Mouse (Mus musculus) stomach, embryonic 14.5 days (tissue): ENCODE measurements around the gene Hpd. TPM values are rescaled to one million over a fixed set of nuclear protein-coding genes. Genes with fewer than 3 reads are reported as not detected.
"Not testable (repeated sequence)": the region's sequence is repeated elsewhere in the genome, so short reads cannot be mapped to it uniquely, and the experiment has no call there.

ENCODE experiments used
- ATAC-seq: fragments of 200-750 bp; cut with Nextera tagmentation; 2 replicates; pipeline ENCODE4 v1.8.0; 2017; ENCODE audit warnings: low read depth, moderate TSS enrichment; ENCODE audit not compliant: insufficient number of reproducible peaks, insufficient read depth, low FRiP score
- H3K27ac ChIP-seq: fragments of 300-500 bp; sonication (generic); 2 replicates; pipeline ENCODE4 v1.5.1; 2014; ENCODE audit warnings: mild to moderate bottlenecking, low read length, moderate library complexity, mixed read lengths
- H3K27me3 ChIP-seq: fragments of 300-500 bp; sonication (generic); 2 replicates; pipeline ENCODE4 v1.6.1; 2014; ENCODE audit warnings: low read length, control low read depth, mixed read lengths; ENCODE audit not compliant: control insufficient read depth, insufficient read depth
- H3K36me3 ChIP-seq: fragments of 300-500 bp; sonication (generic); 2 replicates; pipeline ENCODE4 v1.6.1; 2014; ENCODE audit warnings: mild to moderate bottlenecking, control low read depth, low read length, moderate library complexity, mixed read lengths; ENCODE audit not compliant: control insufficient read depth, insufficient read depth
- H3K4me1 ChIP-seq: fragments of 300-500 bp; sonication (generic); 2 replicates; pipeline ENCODE4 v1.6.1; 2014; ENCODE audit warnings: low read length, control low read depth, mixed read lengths; ENCODE audit not compliant: control insufficient read depth, insufficient read depth
- H3K4me2 ChIP-seq: fragments of 300-500 bp; sonication (generic); replicated peaks from 2 replicates; pipeline ENCODE4 v1.6.1; 2014; ENCODE audit warnings: low read depth, low read length, control low read depth
- H3K4me3 ChIP-seq: fragments of 300-500 bp; sonication (generic); 2 replicates; pipeline ENCODE4 v1.5.1; 2014; ENCODE audit warnings: low read depth, low read length, control low read depth
- H3K9ac ChIP-seq: fragments of 300-500 bp; sonication (generic); replicated peaks from 2 replicates; pipeline ENCODE4 v1.6.1; 2014; ENCODE audit warnings: low read depth, mild to moderate bottlenecking, control low read depth, low read length, moderate library complexity, mixed read lengths
- H3K9me3 ChIP-seq: fragments of 300-500 bp; sonication (generic); 2 replicates; pipeline ENCODE4 v1.6.1; 2016; ENCODE audit warnings: low read depth, low read length, control low read depth; ENCODE audit not compliant: control insufficient read depth
- WGBS: fragments of 180-500 bp; shearing (Covaris S2); extraction: QIAGEN DNeasy Blood & Tissue Kit; methylation state at CpG from one replicate; pipeline ENCODE4 v1.1.7; 2014; 5-methylcytosine and 5-hydroxymethylcytosine counted together
- polyA plus RNA-seq: library from polyadenylated mRNA; unstranded; fragments of >200 nt; fragmentation: Nextera tagmentation; extraction: Ambion mirVana; gene quantifications from 2 replicates; pipeline ENCODE4 v1.2.1, GENCODE M21; 2014

The Hpd gene
- polyA plus RNA-seq: 0.36 TPM in 1 of 2 replicates, not detected in the other

- H3K4me1 ChIP-seq: no peaks in the 10 kb centered on the region
- H3K27me3 ChIP-seq: no peaks in the 10 kb centered on the region
- no peak within 1 kb of the TSS for H3K9ac ChIP-seq
- no peaks in the 10 kb centered on the region for H3K36me3 ChIP-seq
- no peak within 1 kb of the TSS for H3K4me2 ChIP-seq
- peaks cover 7% of the 10 kb centered on the region; the same call in 1 of the 2 replicates for H3K9me3 ChIP-seq
- H3K4me3 ChIP-seq: no peak within 1 kb of the TSS
- no peak within 1 kb of the TSS for H3K27ac ChIP-seq
- ATAC-seq: no peak
- WGBS: 71% methylated on average over 10 of the region's 10 CpGs
Observed at GRCm38 (mm10) chr5:123182651-123183050, at the start of gene Hpd. TSS of gene Hpd (minus strand) at chr5:123182727.

- Histone ChIP-seq H3K36me3 (0 out of 2 replicates have a peak, but pooled peaks cover 7% of the 10 kb centered on the region), H3K9me3 (no peaks in the 10 kb centered on the region), H3K9ac (no peak overlapping the region), H3K4me3 (no peak overlapping the region), H3K27ac (no peak overlapping the region), H3K4me1 (peaks cover 15% of the 10 kb centered on the region), H3K27me3 (no peaks in the 10 kb centered on the region), H3K4me2 (no peak overlapping the region)
- 84% methylated on average over 2 of the region's 2 CpGs for WGBS
- no peak for ATAC-seq
Observed at GRCm38 (mm10) chr5:123232180-123232579, 49.7 kb upstream of the Hpd start.

- no peaks in the 10 kb centered on the region for H3K9me3 ChIP-seq
- H3K27ac ChIP-seq: no peak overlapping the region
- peak overlapping the region; percentile 83 for H3K4me2 ChIP-seq
- ATAC-seq: no peak
- H3K36me3 ChIP-seq: no peaks in the 10 kb centered on the region
- H3K4me3 ChIP-seq: no peak overlapping the region; the same call in 1 of the 2 replicates
- 0 out of 2 replicates have a peak overlapping the region, but pooled peaks have one; percentile 14 for H3K9ac ChIP-seq
- 86% methylated on average over 6 of the region's 6 CpGs for WGBS
- H3K27me3 ChIP-seq: no peaks in the 10 kb centered on the region
- H3K4me1 ChIP-seq: peaks cover 8% of the 10 kb centered on the region
Observed at GRCm38 (mm10) chr5:123229296-123229695, 46.8 kb upstream of the Hpd start.

- ATAC-seq: no peak
- no peaks in the 10 kb centered on the region for H3K27me3 ChIP-seq
- H3K4me1 ChIP-seq: peaks cover 8% of the 10 kb centered on the region
- peak overlapping the region; percentile 84 for H3K9ac ChIP-seq
- peak overlapping the region; percentile 82 for H3K4me3 ChIP-seq
- no peaks in the 10 kb centered on the region for H3K36me3 ChIP-seq
- no peaks in the 10 kb centered on the region for H3K9me3 ChIP-seq
- peak overlapping the region; percentile 83 for H3K4me2 ChIP-seq
- WGBS: 7% methylated on average over 15 of the region's 15 CpGs
- H3K27ac ChIP-seq: no peak overlapping the region
Observed at GRCm38 (mm10) chr5:123228524-123228922, 46.0 kb upstream of the Hpd start.

GRCm38 (mm10) chr5:123227762-123228523 is 45.4 kb upstream of the Hpd start:
- Histone ChIP-seq H3K4me2 (peak overlapping the region; percentile 83), H3K4me1 (peaks cover 8% of the 10 kb centered on the region), H3K9ac (peak overlapping the region; percentile 84), H3K4me3 (peak overlapping the region; percentile 82), H3K27me3 (no peaks in the 10 kb centered on the region), H3K27ac (no peak overlapping the region), H3K9me3 (no peaks in the 10 kb centered on the region), H3K36me3 (no peaks in the 10 kb centered on the region)
- peak; percentile 81 for ATAC-seq
- 3% methylated on average over 42 of the region's 42 CpGs for WGBS

- no peak overlapping the region for H3K9ac ChIP-seq
- WGBS: 86% methylated on average over 7 of the region's 7 CpGs
- no peak for ATAC-seq
Observed at GRCm38 (mm10) chr5:123226851-123227250, 44.3 kb upstream of the Hpd start.

GRCm38 (mm10) chr5:123223861-123224260 is 41.3 kb upstream of the Hpd start:
- H3K9me3 ChIP-seq, H3K27me3 ChIP-seq, H3K4me3 ChIP-seq, H3K4me1 ChIP-seq, ATAC-seq, H3K9ac ChIP-seq, H3K36me3 ChIP-seq, H3K27ac ChIP-seq, H3K4me2 ChIP-seq: not testable (repeated sequence)
- WGBS: 60% methylated on average over 5 of the region's 6 CpGs

More at GRCm38 (mm10) chr5:123226851-123227250, 44.3 kb upstream of the Hpd start:
- no peak overlapping the region for H3K4me3 ChIP-seq
- no peaks in the 10 kb centered on the region for H3K36me3 ChIP-seq
- no peak overlapping the region for H3K4me2 ChIP-seq
- H3K27me3 ChIP-seq: no peaks in the 10 kb centered on the region
- no peak overlapping the region for H3K27ac ChIP-seq
- H3K4me1 ChIP-seq: peaks cover 8% of the 10 kb centered on the region
- no peaks in the 10 kb centered on the region for H3K9me3 ChIP-seq

GRCm38 (mm10) chr5:123223051-123223410 is 40.5 kb upstream of the Hpd start:
- WGBS: 75% methylated on average over 4 of the region's 4 CpGs
- no peaks in the 10 kb centered on the region for H3K27me3 ChIP-seq
- H3K27ac ChIP-seq: no peak overlapping the region
- H3K4me2 ChIP-seq: no peak overlapping the region
- no peaks in the 10 kb centered on the region for H3K9me3 ChIP-seq
- no peak for ATAC-seq
- H3K36me3 ChIP-seq: no peaks in the 10 kb centered on the region
- H3K9ac ChIP-seq: no peak overlapping the region
- no peaks in the 10 kb centered on the region for H3K4me1 ChIP-seq
- H3K4me3 ChIP-seq: no peak overlapping the region
